Mouse (Mus musculus) small intestine, adult 2 months (tissue): Measurements from ENCODE around the gene Arl1.

Source experiments
- CTCF ChIP-seq: fragments of 200-500 bp; IDR thresholded peaks from 2 replicates; pipeline ENCODE4 v1.5.1; 2012; ENCODE audit warnings: low read depth, mild to moderate bottlenecking, control low read depth, inconsistent platforms, low read length, moderate library complexity, mixed read lengths; ENCODE audit not compliant: insufficient replicate concordance, insufficient read length; ENCODE audit errors: extremely low read depth
- POLR2A ChIP-seq: fragments of 200-500 bp; IDR thresholded peaks from 2 replicates; pipeline ENCODE4 v1.6.1; 2012; ENCODE audit warnings: low read depth, mild to moderate bottlenecking, control low read depth, inconsistent platforms, low read length, moderate library complexity

- TF ChIP-seq POLR2A (no peak), CTCF (no peak)
Measured at GRCm38 (mm10) chr10:88700938-88701337, 29.7 kb upstream of the Arl1 start.
